Mouse (Mus musculus) spleen, postnatal 0 days (tissue): ENCODE measurements around the gene Slc6a12. TPM values are rescaled to one million over a fixed set of nuclear protein-coding genes. Genes with fewer than 3 reads are reported as not detected.

Source experiments
- polyA plus RNA-seq: library from polyadenylated mRNA; unstranded; fragments of >200 nt; fragmentation: Nextera tagmentation; extraction: Ambion mirVana; gene quantifications from 2 replicates; pipeline ENCODE4 v1.2.1, GENCODE M21; 2015

The Slc6a12 gene
- 0.37 and 0.58 TPM in 2 replicates for polyA plus RNA-seq

DNA sequence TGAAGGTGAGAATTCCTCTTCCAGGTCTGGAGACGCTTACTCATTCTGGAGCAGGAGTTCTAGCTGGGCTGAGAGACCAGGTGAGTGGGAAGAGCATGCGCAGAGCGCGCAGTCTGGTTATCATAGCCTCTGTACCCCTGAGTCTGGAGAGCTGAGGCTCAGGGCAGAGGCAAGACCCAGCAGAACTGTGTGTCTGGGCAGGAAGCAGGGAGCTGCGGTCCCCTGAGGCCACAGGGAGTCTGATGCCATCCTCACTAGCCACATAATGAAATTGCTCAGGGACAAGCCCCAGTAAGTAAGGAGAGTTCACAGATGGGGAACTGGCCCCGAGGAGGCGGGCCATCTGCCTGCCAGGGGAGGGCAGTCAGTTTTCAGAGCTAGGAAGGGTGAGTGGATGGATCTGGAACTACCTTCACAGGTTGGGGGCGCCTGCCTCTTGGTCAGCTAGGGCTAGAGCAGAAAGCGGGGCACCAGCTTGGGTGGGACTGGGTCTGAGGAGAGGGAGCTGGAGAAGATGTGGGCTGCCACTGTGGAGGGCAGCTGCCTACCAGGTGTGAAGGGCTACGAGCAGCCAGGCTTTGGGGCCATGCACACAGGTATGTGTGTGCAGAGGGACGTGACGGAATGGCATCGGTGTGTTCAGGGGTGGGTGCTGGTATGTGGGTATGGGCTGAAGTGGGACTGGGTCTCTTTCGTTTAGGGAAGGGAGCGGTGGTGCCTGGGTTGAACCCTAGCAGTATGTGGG lies at the start of gene Slc6a12:
Gene Slc6a12 (plus strand): TSS at position 51 of the 745 bp plus-strand sequence.

DNA sequence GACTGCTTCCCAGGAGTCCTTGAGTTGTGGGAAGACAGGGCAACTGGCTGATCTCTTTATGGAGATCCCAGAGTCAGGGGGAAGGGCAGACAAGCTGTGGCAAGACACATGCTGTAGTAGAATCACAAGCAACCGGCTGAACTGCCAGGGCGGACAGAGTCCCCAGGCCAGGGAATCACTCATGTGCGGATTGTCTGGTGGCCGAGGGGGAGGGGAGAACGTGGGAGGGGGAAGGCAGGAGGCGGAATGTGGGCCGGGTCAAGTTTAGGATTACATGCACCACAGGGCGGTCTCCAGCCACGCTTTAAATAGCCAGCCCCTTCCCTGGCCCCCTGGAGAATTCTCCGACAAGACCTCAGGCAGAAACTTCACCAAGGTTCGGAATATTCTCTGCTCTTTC lies 42.9 kb upstream of the Slc6a12 start, which contains the start of gene Slc6a13:
Gene Slc6a13 (plus strand): TSS at position 274 of the 400 bp plus-strand sequence.

Other genes starting within 250 kb of the Slc6a12 start
- gene Mical3, start 212.1 kb upstream of the Slc6a12 start, polyA plus RNA-seq: 11.8 and 11.9 TPM in 2 replicates
- 2.5 and 2.6 TPM in 2 replicates for gene Pex26, start 159.4 kb upstream of the Slc6a12 start, polyA plus RNA-seq
- 4.6 and 6.0 TPM in 2 replicates for gene Tuba8, start 132.4 kb upstream of the Slc6a12 start, polyA plus RNA-seq
- 12.1 and 16.2 TPM in 2 replicates for gene Usp18, start 97.2 kb upstream of the Slc6a12 start, polyA plus RNA-seq
- gene Slc6a13, start 42.8 kb upstream of the Slc6a12 start, polyA plus RNA-seq: 3.7 and 3.9 TPM in 2 replicates
- not detected in 2 replicates for gene Iqsec3, start 130.6 kb downstream of the Slc6a12 start, polyA plus RNA-seq